Mouse (Mus musculus) small intestine, adult 2 months (tissue): ENCODE measurements around the gene Hist2h2aa2. TPM values are rescaled to one million over a fixed set of nuclear protein-coding genes. Genes with fewer than 3 reads are reported as not detected.
A peak's percentile ranks its signal among the peaks of the same experiment; 100 is the strongest.
"Not testable (repeated sequence)": the region's sequence is repeated elsewhere in the genome, so short reads cannot be mapped to it uniquely, and the experiment has no call there.

Source experiments
- H3K27ac ChIP-seq: fragments of 200-500 bp; 2 replicates; pipeline ENCODE4 v1.5.1; 2012; ENCODE audit warnings: low read depth, low read length, control low read depth, inconsistent platforms; ENCODE audit not compliant: insufficient read depth
- H3K27me3 ChIP-seq: fragments of 200-500 bp; 2 replicates; pipeline ENCODE4 v1.6.1; 2012; ENCODE audit warnings: mild to moderate bottlenecking, moderate library complexity, low read length, inconsistent platforms; ENCODE audit not compliant: control insufficient read depth, insufficient read depth
- H3K36me3 ChIP-seq: fragments of 200-500 bp; 2 replicates; pipeline ENCODE4 v1.6.1; 2012; ENCODE audit warnings: mild to moderate bottlenecking, low read length, control low read depth, inconsistent platforms; ENCODE audit not compliant: control insufficient read depth, insufficient read depth
- H3K4me1 ChIP-seq: fragments of 200-500 bp; 2 replicates; pipeline ENCODE4 v1.6.1; 2012; ENCODE audit warnings: low read length, inconsistent platforms, mixed read lengths; ENCODE audit not compliant: control insufficient read depth, insufficient read depth, insufficient read length
- H3K4me3 ChIP-seq: fragments of 200-500 bp; 2 replicates; pipeline ENCODE4 v1.5.1; 2012; ENCODE audit warnings: low read depth, mild to moderate bottlenecking, control low read depth, inconsistent platforms, low read length, moderate library complexity
- CTCF ChIP-seq: fragments of 200-500 bp; IDR thresholded peaks from 2 replicates; pipeline ENCODE4 v1.5.1; 2012; ENCODE audit warnings: low read depth, mild to moderate bottlenecking, control low read depth, inconsistent platforms, low read length, moderate library complexity, mixed read lengths; ENCODE audit not compliant: insufficient replicate concordance, insufficient read length; ENCODE audit errors: extremely low read depth
- POLR2A ChIP-seq: fragments of 200-500 bp; IDR thresholded peaks from 2 replicates; pipeline ENCODE4 v1.6.1; 2012; ENCODE audit warnings: low read depth, mild to moderate bottlenecking, control low read depth, inconsistent platforms, low read length, moderate library complexity
- WGBS: fragments of 180-500 bp; shearing (Covaris S2); methylation state at CpG from one replicate; pipeline ENCODE4 v1.1.7; 2018; 5-methylcytosine and 5-hydroxymethylcytosine counted together
- polyA plus RNA-seq: library from polyadenylated mRNA; depleted of rRNA; stranded (reverse); fragments of >200 nt; gene quantifications from 2 replicates; pipeline ENCODE4 v1.2.3, GENCODE M21; 2012

Gene Hist2h2aa2
- polyA plus RNA-seq, 1 experiment = 339 TPM

GRCm38 (mm10) chr3:96273591-96274465 is 33.8 kb upstream of the Hist2h2aa2 start:
- Histone ChIP-seq H3K4me1 (peaks cover 3% of the 10 kb centered on the region; the same call in 1 of the 2 replicates), H3K4me3 (no peak overlapping the region), H3K36me3 (no peaks in the 10 kb centered on the region), H3K27me3 (0 out of 2 replicates have a peak, but pooled peaks cover 2% of the 10 kb centered on the region), H3K27ac (0 out of 2 replicates have a peak overlapping the region, but pooled peaks have one; percentile 15)
- WGBS = 88% methylated on average over 17 of the region's 17 CpGs
- TF ChIP-seq POLR2A (no peak), CTCF (no peak)

DNA sequence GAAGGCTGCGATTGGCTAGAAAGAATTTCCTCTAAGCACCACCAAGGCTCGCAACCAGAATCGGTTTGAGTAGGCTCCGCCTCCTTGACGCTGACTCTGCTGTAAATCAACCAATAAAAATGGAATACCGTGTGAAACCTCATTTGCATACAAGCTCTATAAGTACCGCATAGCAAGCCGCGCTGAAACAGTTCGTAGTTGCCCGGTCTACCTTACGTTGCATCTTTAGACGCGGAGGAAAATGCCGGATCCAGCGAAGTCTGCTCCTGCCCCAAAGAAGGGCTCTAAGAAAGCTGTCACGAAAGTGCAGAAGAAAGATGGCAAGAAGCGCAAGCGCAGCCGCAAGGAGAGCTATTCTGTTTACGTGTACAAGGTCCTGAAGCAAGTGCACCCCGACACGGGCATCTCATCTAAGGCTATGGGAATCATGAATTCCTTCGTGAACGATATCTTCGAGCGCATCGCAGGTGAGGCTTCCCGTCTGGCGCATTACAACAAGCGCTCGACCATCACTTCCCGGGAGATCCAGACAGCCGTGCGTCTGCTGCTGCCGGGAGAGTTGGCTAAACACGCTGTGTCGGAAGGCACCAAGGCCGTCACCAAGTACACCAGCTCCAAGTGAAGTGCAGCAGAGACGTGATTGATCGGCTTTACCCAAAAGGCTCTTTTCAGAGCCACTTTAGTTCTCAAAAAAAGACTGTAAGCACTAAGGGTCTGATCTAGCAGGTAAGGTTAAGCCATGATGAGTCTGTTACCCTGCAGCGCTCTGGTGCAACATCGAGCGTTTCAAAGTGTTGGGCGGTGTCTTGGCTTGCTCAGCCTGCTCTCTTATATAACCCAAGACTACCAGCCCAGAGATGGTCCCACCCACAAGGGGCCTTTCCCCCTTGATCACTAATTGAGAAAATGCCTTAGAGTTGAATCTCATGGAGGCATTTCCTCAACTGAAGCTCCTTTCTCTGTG is 29.7 kb upstream of the Hist2h2aa2 start, which contains the start of gene Hist2h2bb:
Gene Hist2h2bb (plus strand): TSS at position 242 of the 964 bp plus-strand sequence.
- H3K4me1 ChIP-seq = peaks cover 2% of the 10 kb centered on the region; the same call in 1 of the 2 replicates
- TF ChIP-seq CTCF (no peak), POLR2A (peak; percentile 98)
- H3K27me3 ChIP-seq = no peaks in the 10 kb centered on the region
- peak within 1 kb of the TSS; percentile 97 for H3K27ac ChIP-seq
- under 1% methylated on average over 45 of the region's 45 CpGs for WGBS
- no peaks in the 10 kb centered on the region for H3K36me3 ChIP-seq
- peak within 1 kb of the TSS; percentile 68 for H3K4me3 ChIP-seq

DNA sequence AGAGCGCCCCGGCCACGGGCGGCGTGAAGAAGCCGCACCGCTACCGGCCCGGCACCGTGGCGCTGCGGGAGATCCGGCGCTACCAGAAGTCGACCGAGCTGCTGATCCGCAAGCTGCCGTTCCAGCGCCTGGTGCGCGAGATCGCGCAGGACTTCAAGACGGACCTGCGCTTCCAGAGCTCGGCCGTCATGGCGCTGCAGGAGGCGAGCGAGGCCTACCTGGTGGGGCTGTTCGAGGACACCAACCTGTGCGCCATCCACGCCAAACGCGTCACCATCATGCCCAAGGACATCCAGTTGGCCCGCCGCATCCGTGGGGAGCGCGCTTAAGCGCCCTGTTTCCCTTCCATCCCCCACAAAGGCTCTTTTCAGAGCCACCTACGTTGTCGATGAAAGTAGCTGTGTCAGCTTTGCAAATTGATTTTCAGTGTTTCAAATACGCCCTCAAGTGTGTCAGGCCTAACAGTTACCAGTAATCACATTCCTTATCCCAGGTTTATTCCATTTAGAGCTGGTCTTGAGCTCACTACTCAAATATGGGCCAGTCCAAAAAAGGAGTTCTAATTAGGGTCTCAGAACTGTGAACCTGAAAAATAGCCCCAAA is 28.8 kb upstream of the Hist2h2aa2 start:
- H3K4me1 ChIP-seq, H3K36me3 ChIP-seq, H3K27me3 ChIP-seq: not testable (repeated sequence)
- H3K4me3 ChIP-seq = peak overlapping the region; percentile 66
- WGBS = under 1% methylated on average over 18 of the region's 44 CpGs
- peak overlapping the region; percentile 97 for H3K27ac ChIP-seq

DNA sequence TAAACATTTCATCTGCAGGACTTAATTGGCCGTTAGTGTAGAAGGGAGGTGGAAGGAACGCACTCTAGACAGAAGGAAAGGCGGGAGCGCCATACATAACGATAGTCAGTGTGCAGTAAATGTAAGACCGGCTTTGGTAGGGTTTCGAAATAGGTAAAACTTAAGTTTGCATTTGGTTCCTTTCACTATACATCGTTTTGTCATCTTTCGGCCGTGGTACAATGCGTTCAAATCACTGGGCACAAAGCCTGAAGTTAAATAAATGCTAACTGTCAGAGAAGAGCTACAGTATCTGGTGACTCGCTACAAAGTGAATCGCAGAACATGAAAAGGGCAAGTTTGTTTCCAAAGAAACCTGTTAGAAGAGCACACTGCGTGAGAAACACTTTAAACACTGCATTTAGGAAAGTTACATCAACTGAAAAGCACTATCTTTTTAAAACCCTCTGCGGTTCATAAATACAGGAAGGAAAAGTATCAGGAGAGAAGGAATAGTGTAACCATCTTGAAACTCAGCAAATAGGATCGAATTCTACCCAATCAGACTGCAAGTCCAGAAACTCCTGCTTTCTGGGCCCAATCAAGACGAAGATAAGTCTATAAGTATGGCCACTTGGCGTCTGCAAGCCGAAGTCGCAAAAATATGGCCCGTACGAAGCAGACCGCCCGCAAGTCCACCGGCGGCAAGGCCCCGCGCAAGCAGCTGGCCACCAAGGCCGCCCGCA is 28.1 kb upstream of the Hist2h2aa2 start, which contains the start of gene Hist2h3b:
Gene Hist2h3b (plus strand): TSS at position 604 of the 725 bp plus-strand sequence.
- no peaks in the 10 kb centered on the region for H3K27me3 ChIP-seq
- no peaks in the 10 kb centered on the region for H3K36me3 ChIP-seq
- peak within 1 kb of the TSS; percentile 68 for H3K4me3 ChIP-seq
- peaks cover 2% of the 10 kb centered on the region; the same call in 1 of the 2 replicates for H3K4me1 ChIP-seq
- H3K27ac ChIP-seq = peak within 1 kb of the TSS; percentile 97
- WGBS = 9% methylated on average over 30 of the region's 30 CpGs
- TF ChIP-seq POLR2A (peak; percentile 94), CTCF (no peak)

- no peak overlapping the region for H3K4me3 ChIP-seq
- 65% methylated on average over 4 of the region's 4 CpGs for WGBS
Observed at GRCm38 (mm10) chr3:96267541-96267940, 27.5 kb upstream of the Hist2h2aa2 start.

DNA sequence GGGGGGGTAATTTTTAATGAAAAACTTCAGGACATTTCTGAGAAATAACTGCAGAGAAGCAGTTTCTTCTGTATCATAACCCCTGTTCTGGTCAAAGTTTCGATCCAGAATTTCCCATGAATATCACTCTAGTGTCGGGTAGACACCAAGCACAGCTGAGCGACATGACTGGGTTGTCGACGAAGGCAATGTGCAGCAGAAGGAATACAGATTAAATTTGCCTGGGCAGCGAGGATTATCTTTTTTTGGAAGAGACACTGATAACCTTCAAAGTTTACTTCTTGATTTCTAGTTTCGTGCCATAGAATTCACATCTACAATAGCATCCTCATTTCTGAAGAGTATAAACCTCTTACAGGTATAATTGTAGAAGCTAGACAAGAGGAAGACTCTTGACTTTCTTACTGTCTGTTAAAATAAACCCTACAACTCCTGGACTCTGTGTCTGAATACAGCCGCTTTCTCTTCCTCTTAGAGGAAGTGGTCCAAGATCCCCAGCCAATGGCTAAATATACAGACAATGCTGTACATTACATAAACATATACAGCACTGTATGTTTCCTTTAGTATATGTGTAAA is 26.1 kb upstream of the Hist2h2aa2 start:
- Histone ChIP-seq H3K4me3 (no peak overlapping the region), H3K27ac (no peak overlapping the region), H3K4me1 (peaks cover 6% of the 10 kb centered on the region; the same call in 1 of the 2 replicates), H3K36me3 (no peaks in the 10 kb centered on the region), H3K27me3 (no peaks in the 10 kb centered on the region)
- 81% methylated on average over 8 of the region's 8 CpGs for WGBS
- TF ChIP-seq POLR2A = no peak
- no peak for TF ChIP-seq CTCF

More at GRCm38 (mm10) chr3:96267541-96267940, 27.5 kb upstream of the Hist2h2aa2 start:
- no peaks in the 10 kb centered on the region for H3K27me3 ChIP-seq
- no peak overlapping the region for H3K27ac ChIP-seq
- H3K4me1 ChIP-seq = peaks cover 2% of the 10 kb centered on the region; the same call in 1 of the 2 replicates
- H3K36me3 ChIP-seq = no peaks in the 10 kb centered on the region
- TF ChIP-seq CTCF (no peak), POLR2A (no peak)
